Mouse (Mus musculus) midbrain, embryonic 11.5 days (tissue): ENCODE measurements around the gene Hoxa7. TPM values are rescaled to one million over a fixed set of nuclear protein-coding genes. Genes with fewer than 3 reads are reported as not detected.
A peak's percentile ranks its signal among the peaks of the same experiment; 100 is the strongest.

ENCODE experiments used
- ATAC-seq: fragments of 200-750 bp; cut with Nextera tagmentation; 2 replicates; pipeline ENCODE4 v1.8.0; 2017; ENCODE audit warnings: moderate TSS enrichment, moderate library complexity; ENCODE audit not compliant: low FRiP score
- DNase-seq: peaks from one replicate; pipeline ENCODE4 v3.0.0; 2015; ENCODE audit warnings: low spot score; ENCODE audit errors: missing footprints
- H3K27ac ChIP-seq: fragments of 300-500 bp; sonication (generic); 2 replicates; pipeline ENCODE4 v1.5.1; 2014; ENCODE audit warnings: low read depth, low read length
- H3K27me3 ChIP-seq: fragments of 300-500 bp; sonication (generic); 2 replicates; pipeline ENCODE4 v1.6.1; 2014; ENCODE audit warnings: mild to moderate bottlenecking, low read length, moderate library complexity, mixed read lengths; ENCODE audit not compliant: control insufficient read depth, insufficient read depth
- H3K36me3 ChIP-seq: fragments of 300-500 bp; sonication (generic); 2 replicates; pipeline ENCODE4 v1.6.1; 2014; ENCODE audit warnings: mild to moderate bottlenecking, low read length, moderate library complexity, mixed read lengths; ENCODE audit not compliant: control insufficient read depth, insufficient read depth
- H3K4me1 ChIP-seq: fragments of 300-500 bp; sonication (generic); 2 replicates; pipeline ENCODE4 v1.6.1; 2014; ENCODE audit warnings: low read length; ENCODE audit not compliant: control insufficient read depth, insufficient read depth
- H3K4me2 ChIP-seq: fragments of 300-500 bp; sonication (generic); 2 replicates; pipeline ENCODE4 v1.6.1; 2014; ENCODE audit warnings: mild to moderate bottlenecking, moderate library complexity
- H3K4me3 ChIP-seq: fragments of 300-500 bp; sonication (generic); 2 replicates; pipeline ENCODE4 v1.5.1; 2014; ENCODE audit warnings: low read depth, low read length
- H3K9ac ChIP-seq: fragments of 300-500 bp; sonication (generic); 2 replicates; pipeline ENCODE4 v1.6.1; 2014; ENCODE audit warnings: low read length
- H3K9me3 ChIP-seq: fragments of 300-500 bp; sonication (generic); 2 replicates; pipeline ENCODE4 v1.6.1; 2016; ENCODE audit warnings: low read length; ENCODE audit not compliant: control insufficient read depth
- WGBS: fragments of 180-500 bp; shearing (Covaris S2); extraction: QIAGEN DNeasy Blood & Tissue Kit; methylation state at CpG from one replicate; pipeline ENCODE4 v1.1.7; 2014; 5-methylcytosine and 5-hydroxymethylcytosine counted together
- polyA plus RNA-seq: library from polyadenylated mRNA; unstranded; fragments of >200 nt; fragmentation: Nextera tagmentation; extraction: Ambion mirVana; gene quantifications from 2 replicates; pipeline ENCODE4 v1.2.1, GENCODE M21; 2014

The Hoxa7 gene
- polyA plus RNA-seq, 1 experiment from 2014 or later = not detected

DNA sequence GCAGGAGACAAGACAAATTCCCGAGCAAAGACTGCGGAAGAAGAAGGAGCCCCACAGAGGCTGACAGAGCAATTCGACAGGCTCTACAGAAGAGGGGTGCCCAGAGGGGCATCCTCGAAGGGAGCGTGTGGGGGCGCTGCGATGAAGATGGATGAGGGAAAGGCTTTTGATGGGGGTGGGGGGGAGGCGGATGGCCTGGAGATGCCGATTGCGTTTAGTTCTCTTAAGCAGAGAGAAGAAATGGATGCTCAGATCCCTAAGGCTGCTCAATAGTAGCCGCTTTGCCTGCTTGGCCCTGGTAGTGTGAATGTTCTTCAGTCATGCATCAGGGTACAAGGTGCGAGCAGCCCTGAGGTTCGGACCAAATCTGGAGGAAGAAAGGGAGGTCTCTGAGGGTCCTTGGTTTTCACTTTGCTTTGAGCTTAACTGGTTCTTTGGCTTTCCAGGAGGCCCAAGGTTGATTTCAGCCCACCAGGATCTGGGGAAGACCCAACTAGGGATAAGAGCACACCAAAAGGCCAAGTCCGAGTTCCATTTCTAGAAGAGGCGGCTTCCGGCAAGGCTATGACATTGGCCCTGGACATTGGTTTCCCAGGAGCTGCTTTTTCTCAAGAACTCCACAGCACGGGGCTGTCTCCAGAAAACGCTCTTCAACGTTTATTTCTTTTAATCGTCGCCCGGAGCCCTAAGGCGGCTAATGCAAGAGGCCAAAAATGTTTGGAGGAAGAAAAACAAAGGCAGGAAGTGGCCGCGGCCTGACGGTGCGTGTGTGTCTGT, 27.2 kb upstream of the Hoxa7 start:
- ATAC-seq (no peak), DNase-seq (peak; percentile 94)
- Histone ChIP-seq H3K27ac (no peak overlapping the region), H3K4me2 (no peak overlapping the region), H3K36me3 (no peaks in the 10 kb centered on the region), H3K27me3 (peaks cover 99% of the 10 kb centered on the region), H3K9me3 (no peaks in the 10 kb centered on the region), H3K4me1 (no peaks in the 10 kb centered on the region), H3K4me3 (no peak overlapping the region), H3K9ac (no peak overlapping the region)
- 1% methylated on average over 27 of the region's 27 CpGs for WGBS

GRCm38 (mm10) chr6:52247766-52248637, 26.3 kb upstream of the Hoxa7 start:
- no peak for ATAC-seq
- H3K4me2 ChIP-seq = no peak overlapping the region
- WGBS = 2% methylated on average over 23 of the region's 23 CpGs

GRCm38 (mm10) chr6:52246916-52247315, 25.3 kb upstream of the Hoxa7 start:
- no peaks in the 10 kb centered on the region for H3K4me1 ChIP-seq
- DNase-seq (no peak), ATAC-seq (no peak)
- H3K27ac ChIP-seq = no peak overlapping the region
- H3K9me3 ChIP-seq = no peaks in the 10 kb centered on the region
- peaks cover 99% of the 10 kb centered on the region for H3K27me3 ChIP-seq
- H3K9ac ChIP-seq = no peak overlapping the region
- H3K4me2 ChIP-seq = no peak overlapping the region
- no peak overlapping the region for H3K4me3 ChIP-seq
- WGBS = 6% methylated on average over 3 of the region's 3 CpGs
- H3K36me3 ChIP-seq = no peaks in the 10 kb centered on the region

More at GRCm38 (mm10) chr6:52247766-52248637, 26.3 kb upstream of the Hoxa7 start:
- Histone ChIP-seq H3K4me3 (no peak overlapping the region), H3K27me3 (peaks cover 99% of the 10 kb centered on the region), H3K27ac (no peak overlapping the region), H3K9me3 (no peaks in the 10 kb centered on the region), H3K4me1 (no peaks in the 10 kb centered on the region), H3K9ac (no peak overlapping the region), H3K36me3 (no peaks in the 10 kb centered on the region)
- peak; percentile 95 for DNase-seq

DNA sequence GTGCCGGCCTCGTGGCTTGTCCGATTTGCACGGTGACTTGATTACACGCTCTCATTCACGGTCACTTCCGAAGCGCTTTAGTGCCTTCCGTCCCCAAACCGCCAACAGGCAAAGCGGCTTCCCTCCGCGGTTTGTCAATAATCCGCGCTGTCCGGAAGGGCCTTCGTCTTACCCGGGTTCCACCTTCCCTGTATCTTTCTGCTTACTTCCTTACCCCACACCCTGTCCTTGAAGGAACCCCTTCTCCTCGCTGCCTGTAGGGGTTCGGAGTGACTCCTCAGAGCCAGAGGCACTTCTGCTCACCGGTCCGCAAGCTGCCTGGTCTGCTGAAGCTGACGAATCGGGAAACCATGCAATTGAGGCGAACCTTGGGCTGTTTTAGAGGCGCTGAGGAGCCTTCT, 24.7 kb upstream of the Hoxa7 start:
- H3K9me3 ChIP-seq = no peaks in the 10 kb centered on the region
- WGBS = under 1% methylated on average over 26 of the region's 26 CpGs
- no peaks in the 10 kb centered on the region for H3K36me3 ChIP-seq
- no peak overlapping the region for H3K27ac ChIP-seq
- H3K27me3 ChIP-seq = peaks cover 99% of the 10 kb centered on the region
- no peak overlapping the region for H3K4me2 ChIP-seq
- H3K4me3 ChIP-seq = no peak overlapping the region
- ATAC-seq = no peak
- H3K9ac ChIP-seq = no peak overlapping the region
- H3K4me1 ChIP-seq = no peaks in the 10 kb centered on the region
- DNase-seq = peak; percentile 96

GRCm38 (mm10) chr6:52245757-52246142, 24.1 kb upstream of the Hoxa7 start, which contains the start of gene Hoxa11:
Hoxa11 (minus strand) TSS chr6:52245810.
- Histone ChIP-seq H3K4me3 (no peak within 1 kb of the TSS), H3K4me1 (no peaks in the 10 kb centered on the region), H3K9ac (no peak within 1 kb of the TSS), H3K4me2 (no peak within 1 kb of the TSS), H3K27me3 (peaks cover 99% of the 10 kb centered on the region), H3K9me3 (no peaks in the 10 kb centered on the region), H3K27ac (no peak within 1 kb of the TSS), H3K36me3 (no peaks in the 10 kb centered on the region)
- ATAC-seq (no peak), DNase-seq (peak; percentile 93)
- WGBS = under 1% methylated on average over 20 of the region's 20 CpGs

DNA sequence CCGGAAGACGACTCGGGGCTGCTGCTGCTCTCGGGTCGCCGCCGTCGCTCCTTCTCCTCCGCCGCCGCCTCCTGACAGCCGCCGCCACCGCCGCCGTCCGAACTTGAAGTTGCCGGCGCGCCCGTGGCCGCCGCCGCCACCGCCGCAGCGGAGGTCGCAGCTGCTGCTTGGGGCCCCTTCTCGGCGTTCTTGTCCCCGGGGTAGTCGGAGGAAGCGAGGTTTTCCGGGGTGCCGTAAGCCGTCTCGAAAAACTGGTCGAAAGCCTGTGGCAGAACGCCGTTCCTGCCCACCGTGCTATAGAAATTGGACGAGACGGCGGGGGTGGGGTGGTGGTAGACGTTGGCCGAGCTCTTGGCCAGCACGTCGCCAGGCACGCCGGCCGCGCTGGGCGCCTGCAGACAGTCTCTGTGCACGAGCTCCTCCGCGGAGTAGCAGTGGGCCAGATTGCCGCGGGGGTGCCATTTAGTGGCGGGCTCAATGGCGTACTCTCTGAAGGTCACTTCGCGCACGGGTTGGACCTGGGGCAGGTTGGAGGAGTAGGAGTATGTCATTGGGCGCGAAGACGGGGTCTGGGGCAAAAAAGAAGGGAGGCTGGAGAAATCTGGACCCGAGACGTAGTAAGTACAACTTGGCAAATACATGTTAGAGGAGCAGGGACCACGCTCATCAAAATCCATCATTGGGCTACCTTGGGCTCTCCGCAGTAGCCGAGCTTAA, 23.5 kb upstream of the Hoxa7 start:
- H3K36me3 ChIP-seq = no peaks in the 10 kb centered on the region
- WGBS = under 1% methylated on average over 70 of the region's 71 CpGs
- no peak overlapping the region for H3K4me3 ChIP-seq
- H3K27me3 ChIP-seq = peaks cover 99% of the 10 kb centered on the region
- H3K9ac ChIP-seq = no peak overlapping the region
- no peak overlapping the region for H3K4me2 ChIP-seq
- H3K4me1 ChIP-seq = no peaks in the 10 kb centered on the region
- DNase-seq (peak; percentile 95), ATAC-seq (no peak)
- no peak overlapping the region for H3K27ac ChIP-seq
- H3K9me3 ChIP-seq = no peaks in the 10 kb centered on the region

DNA sequence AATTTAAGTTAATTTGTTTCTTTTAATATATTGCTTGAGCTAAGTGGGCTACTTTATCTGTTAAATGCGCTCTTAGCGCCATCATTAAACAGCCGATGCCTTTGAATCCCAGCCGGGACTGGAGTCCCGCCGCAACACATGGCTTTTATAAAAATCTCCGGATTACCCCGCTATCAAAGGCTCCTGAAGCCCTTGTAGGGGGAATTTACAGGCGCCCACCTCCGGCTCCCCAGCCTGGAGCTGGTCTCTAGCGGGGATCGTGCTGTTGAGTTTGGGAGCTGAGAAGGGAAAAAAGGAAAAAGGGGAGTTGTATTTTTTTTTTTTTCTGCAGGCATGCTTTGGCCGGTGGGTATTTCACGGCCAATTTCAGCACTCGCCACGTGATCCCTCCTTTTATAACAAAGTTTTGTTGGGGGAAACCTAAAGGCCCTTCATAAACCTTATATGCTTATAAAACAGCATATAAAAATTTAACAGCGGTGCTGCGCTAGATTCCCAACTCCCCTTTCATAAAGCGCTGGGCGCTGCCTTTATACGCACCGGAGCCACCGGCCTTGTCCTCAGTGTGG, 22.9 kb upstream of the Hoxa7 start:
- ATAC-seq (no peak), DNase-seq (peak; percentile 93)
- H3K4me3 ChIP-seq = no peak overlapping the region
- H3K36me3 ChIP-seq = no peaks in the 10 kb centered on the region
- WGBS = 1% methylated on average over 23 of the region's 23 CpGs
- H3K9ac ChIP-seq = no peak overlapping the region
- H3K4me2 ChIP-seq = no peak overlapping the region
- no peaks in the 10 kb centered on the region for H3K4me1 ChIP-seq
- peaks cover 99% of the 10 kb centered on the region for H3K27me3 ChIP-seq
- H3K9me3 ChIP-seq = no peaks in the 10 kb centered on the region
- no peak overlapping the region for H3K27ac ChIP-seq

GRCm38 (mm10) chr6:52243681-52244121, 22.0 kb upstream of the Hoxa7 start:
- Histone ChIP-seq H3K9ac (no peak overlapping the region), H3K27ac (no peak overlapping the region), H3K4me2 (no peak overlapping the region), H3K36me3 (no peaks in the 10 kb centered on the region), H3K4me1 (no peaks in the 10 kb centered on the region), H3K27me3 (peaks cover 98% of the 10 kb centered on the region), H3K9me3 (no peaks in the 10 kb centered on the region), H3K4me3 (no peak overlapping the region)
- DNase-seq (peak; percentile 94), ATAC-seq (no peak)
- 2% methylated on average over 12 of the region's 12 CpGs for WGBS
